Mouse (Mus musculus) B cell, adult 2 months (primary cell): ENCODE data around the gene Vmn1r103.
"Not testable (repeated sequence)": the region's sequence is repeated elsewhere in the genome, so short reads cannot be mapped to it uniquely, and the experiment has no call there.

Source experiments
- DNase-seq, 2 experiments: peaks; one replicate each; pipeline ENCODE4 v3.0.0; 2022

The Vmn1r103 gene

GRCm38 (mm10) chr7:20510434-20510833, at the start of gene Vmn1r103:
Gene Vmn1r103 (minus strand): TSS chr7:20510534.
- not testable (repeated sequence) for DNase-seq

GRCm38 (mm10) chr7:20545657-20546056, 35.3 kb upstream of the Vmn1r103 start, which contains the start of gene Gm5726:
Gene Gm5726 (minus strand): TSS chr7:20545757.
- DNase-seq, result not testable (repeated sequence)

- not testable (repeated sequence) for DNase-seq
These were observed 23.2 kb upstream of the Vmn1r103 start, which contains the start of gene Vmn1r104 for GRCm38 (mm10) chr7:20533537-20533936. Gene Vmn1r104 (plus strand): TSS chr7:20533837.

- not testable (repeated sequence) for DNase-seq
These were observed 35.5 kb downstream of the Vmn1r103 start, which contains the start of gene Gm10670 for GRCm38 (mm10) chr7:20474825-20475224. Gene Gm10670 (minus strand): TSS chr7:20474925.
